Comparison of ENCODE assay signal across 8 mouse cellular contexts in the genomic region with DNA sequence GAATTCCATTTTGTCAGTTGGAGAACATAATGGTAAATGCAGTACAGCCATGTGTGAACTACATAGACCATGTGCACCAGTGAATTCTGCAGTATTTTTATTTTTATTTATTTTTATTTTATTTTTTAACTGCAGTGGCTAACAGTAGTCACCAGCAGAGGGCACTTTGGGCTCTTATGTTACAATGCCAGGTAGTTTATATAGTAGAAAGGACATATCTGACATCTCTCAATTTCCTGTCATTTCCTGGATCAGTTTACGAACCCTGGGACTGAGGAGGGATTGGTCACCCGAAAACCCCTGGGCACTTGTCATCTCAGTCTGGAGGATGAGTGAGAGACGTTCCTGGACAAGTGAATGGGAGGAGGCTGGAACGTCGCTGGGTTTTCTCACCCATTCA. TPM values are rescaled to one million over a fixed set of nuclear protein-coding genes. Genes with fewer than 3 reads are reported as not detected.
DNase-seq lines count a peak whose midpoint lies in the region; ATAC-seq and TF ChIP-seq lines count a peak whose summit lies in the region.

No protein-coding gene starts in this region.

- no peak for DNase-seq in heart, postnatal 4 days
- peak; percentile 26 for DNase-seq in embryonic facial prominence, embryonic 14.5 days (ENCODE audit: low spot score)
- peak; percentile 37 for DNase-seq in limb, embryonic 10.5 days (ENCODE audit: low spot score)
- DNase-seq in right cerebral cortex, postnatal 25 days = peak; percentile 6
- DNase-seq in thymus, postnatal 36 days = no peak

- no peaks in the 10 kb centered on the region for H3K9me3 ChIP-seq in heart, embryonic 15.5 days (replicated peaks)
- no peaks in the 10 kb centered on the region for H3K9me3 ChIP-seq in E14TG2a.4 (ENCODE audit: low read length)
- H3K9me3 ChIP-seq in embryonic facial prominence, embryonic 14.5 days (ENCODE audit: control insufficient read depth, low read length) = no peaks in the 10 kb centered on the region
- no peaks in the 10 kb centered on the region for H3K9me3 ChIP-seq in limb, embryonic 10.5 days (replicated peaks)

- TF ChIP-seq CTCF in E14TG2a.4 (conservative IDR thresholded peaks at IDR 0.05; ENCODE audit: low read length) = peak; percentile 52

- no peaks in the 10 kb centered on the region for H3K4me1 ChIP-seq in heart, embryonic 15.5 days (replicated peaks)
- H3K4me1 ChIP-seq in E14TG2a.4 (replicated peaks; ENCODE audit: low read depth, low read length) = no peaks in the 10 kb centered on the region
- H3K4me1 ChIP-seq in embryonic facial prominence, embryonic 14.5 days (ENCODE audit: control insufficient read depth, insufficient read depth, low read length) = no peaks in the 10 kb centered on the region; the same call in 1 of the 2 replicates
- H3K4me1 ChIP-seq in limb, embryonic 10.5 days = no peaks in the 10 kb centered on the region

- no peaks in the 10 kb centered on the region for H3K27me3 ChIP-seq in heart, embryonic 15.5 days
- no peaks in the 10 kb centered on the region for H3K27me3 ChIP-seq in E14TG2a.4 (ENCODE audit: insufficient read depth, low read length)
- H3K27me3 ChIP-seq in embryonic facial prominence, embryonic 14.5 days (replicated peaks; ENCODE audit: control insufficient read depth, insufficient read depth, low read length) = no peaks in the 10 kb centered on the region
- H3K27me3 ChIP-seq in limb, embryonic 10.5 days (ENCODE audit: low read depth, poor library complexity, severe bottlenecking) = no peaks in the 10 kb centered on the region

- no peak overlapping the region for H3K27ac ChIP-seq in heart, embryonic 15.5 days
- H3K27ac ChIP-seq in embryonic facial prominence, embryonic 14.5 days (replicated peaks; ENCODE audit: low read depth, low read length) = no peak overlapping the region
- no peak overlapping the region for H3K27ac ChIP-seq in limb, embryonic 10.5 days

- no peak for ATAC-seq in heart, embryonic 15.5 days (replicated peaks; ENCODE audit: insufficient number of reproducible peaks, insufficient read depth, low FRiP score, low read depth)
- no peak for ATAC-seq in embryonic facial prominence, embryonic 14.5 days (ENCODE audit: low read depth)
- ATAC-seq in megakaryocyte progenitor cell, adult 5-6 weeks (replicated peaks; ENCODE audit: poor library complexity) = no peak

- no peak overlapping the region for H3K9ac ChIP-seq in heart, embryonic 15.5 days
- no peak overlapping the region for H3K9ac ChIP-seq in embryonic facial prominence, embryonic 14.5 days (ENCODE audit: low read depth, low read length)

- no peaks in the 10 kb centered on the region for H3K36me3 ChIP-seq in heart, embryonic 15.5 days
- no peaks in the 10 kb centered on the region for H3K36me3 ChIP-seq in E14TG2a.4 (ENCODE audit: insufficient read depth, low read length)
- no peaks in the 10 kb centered on the region for H3K36me3 ChIP-seq in embryonic facial prominence, embryonic 14.5 days (ENCODE audit: control insufficient read depth, insufficient read depth, low read length)
- H3K36me3 ChIP-seq in limb, embryonic 10.5 days = no peaks in the 10 kb centered on the region

- peak overlapping the region; percentile 21; the same call in 1 of the 2 replicates for H3K4me2 ChIP-seq in heart, embryonic 15.5 days
- peak overlapping the region; percentile 32; the same call in 1 of the 2 replicates for H3K4me2 ChIP-seq in embryonic facial prominence, embryonic 14.5 days (ENCODE audit: low read depth, low read length)

- 27% methylated on average over 5 of the region's 5 CpGs for WGBS in heart, embryonic 15.5 days
- WGBS in embryonic facial prominence, embryonic 14.5 days = 15% methylated on average over 5 of the region's 5 CpGs
- WGBS in limb, embryonic 10.5 days = 38% methylated on average over 5 of the region's 5 CpGs

- no peak overlapping the region for H3K4me3 ChIP-seq in heart, embryonic 15.5 days
- H3K4me3 ChIP-seq in E14TG2a.4 (replicated peaks; ENCODE audit: low read length) = no peak overlapping the region
- H3K4me3 ChIP-seq in embryonic facial prominence, embryonic 14.5 days (ENCODE audit: low read depth, low read length) = no peak overlapping the region
- no peak overlapping the region for H3K4me3 ChIP-seq in limb, embryonic 10.5 days

RNA-seq across cellular contexts. Expression of gene Brms1l, which starts 52.4 kb away (rescaled TPM):
- polyA plus RNA-seq in heart, embryonic 15.5 days (2015; fragmentation: Nextera tagmentation; extraction: Ambion mirVana) = 24.6 and 28.0 TPM in 2 replicates
- 10 to 100 TPM; 25.8 to 29.0 TPM for total RNA-seq in heart, postnatal 4 days (2021)
- polyA plus RNA-seq in embryonic facial prominence, embryonic 14.5 days (2014; fragmentation: Nextera tagmentation; extraction: Ambion mirVana) = 31.7 and 38.7 TPM in 2 replicates
- 35.6 and 45.9 TPM in 2 replicates for polyA plus RNA-seq in limb, embryonic 10.5 days (2016; fragmentation: Nextera tagmentation; extraction: Ambion mirVana)
- 10.9 and 12.2 TPM in 2 replicates for total RNA-seq in megakaryocyte progenitor cell, adult 5-6 weeks (2015)
- 14.5 and 18.3 TPM in 2 replicates for total RNA-seq in megakaryocyte progenitor cell, adult 5-6 weeks (2017)

Comparison
In these comparisons a context has a peak if more than half of its experiments do, and no peak if none do; other contexts are left out.
1. DNase-seq: peak in embryonic facial prominence, embryonic 14.5 days (single experiment), limb, embryonic 10.5 days (single experiment) and right cerebral cortex, postnatal 25 days (single experiment); none in heart, postnatal 4 days (single experiment) and thymus, postnatal 36 days (0 of 2).